Mouse (Mus musculus) hindlimb bud, embryonic 11.5 days (tissue): Measurements from ENCODE around the gene Inpp1.
"Not testable (repeated sequence)": the region's sequence is repeated elsewhere in the genome, so short reads cannot be mapped to it uniquely, and the experiment has no call there.

Experiments
- DNase-seq: peaks from one replicate; pipeline ENCODE4 v3.0.0-alpha.2; 2012; ENCODE audit warnings: low read depth, low spot score; ENCODE audit errors: extremely low spot score

Inpp1 gene

DNA sequence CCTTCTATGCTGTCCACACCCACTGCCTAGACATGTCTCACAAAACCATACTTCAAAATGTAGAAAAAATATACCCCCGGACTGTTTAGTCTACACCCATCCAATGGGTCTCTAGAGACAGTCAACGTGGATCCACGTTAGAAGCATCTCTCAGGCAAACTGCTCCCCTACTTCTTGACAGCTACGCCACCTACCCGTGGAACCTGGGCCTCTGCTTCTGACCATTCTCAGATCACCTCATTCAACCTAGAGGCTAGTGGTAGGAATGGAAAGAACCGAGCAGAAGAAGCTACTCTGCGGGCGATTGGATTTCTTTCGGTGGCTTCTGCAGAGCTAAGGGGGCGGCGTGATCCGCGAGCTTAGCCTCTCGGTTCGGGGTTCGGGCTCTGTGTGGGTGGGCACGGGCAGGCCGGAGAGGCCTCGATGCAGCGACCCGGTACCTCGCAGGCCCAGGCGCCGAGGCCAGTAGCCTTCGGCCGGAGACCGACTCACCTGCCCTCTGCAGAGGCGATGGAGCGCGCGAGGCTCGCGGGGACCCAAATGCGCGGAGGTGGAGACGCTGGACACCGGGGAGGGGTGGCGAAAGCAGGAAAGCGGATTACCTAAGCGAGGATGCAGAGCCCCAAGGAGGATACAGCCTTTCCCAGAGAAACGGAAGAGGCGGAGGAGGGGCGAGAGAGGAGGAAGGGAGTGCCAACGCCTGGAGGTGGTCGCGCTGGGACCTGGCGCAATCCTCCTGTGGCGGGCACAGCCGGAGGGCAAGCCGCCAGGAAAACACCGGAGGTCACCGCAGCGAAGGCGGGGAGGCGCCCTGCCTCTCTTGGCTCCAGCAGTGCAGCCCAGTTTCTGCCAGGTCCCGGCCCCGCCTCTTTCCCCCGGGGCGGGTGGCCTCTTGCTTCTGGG, at the start of gene Inpp1:
Gene Inpp1 (minus strand): TSS at position 779 of the 903 bp plus-strand sequence.
- no peak for DNase-seq

DNA sequence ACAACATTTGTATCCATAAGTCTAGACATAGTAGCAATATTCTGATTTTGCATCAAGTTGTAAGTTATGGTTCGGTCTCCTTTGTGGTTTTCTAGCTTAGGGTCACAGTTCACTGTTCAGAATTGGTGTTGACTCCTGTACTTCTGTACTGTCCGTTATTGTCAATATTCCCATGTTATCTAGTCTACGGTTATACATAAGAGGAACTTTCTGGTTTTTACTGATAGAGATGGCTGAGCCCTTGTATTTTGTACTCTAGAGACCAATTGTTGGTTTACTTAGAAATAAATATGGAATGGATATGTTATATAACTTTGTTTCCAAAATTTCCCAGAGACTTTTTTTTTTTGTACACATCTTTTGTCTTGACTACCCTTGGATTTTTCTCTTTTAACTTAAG, 48.5 kb upstream of the Inpp1 start:
- DNase-seq = no peak

DNA sequence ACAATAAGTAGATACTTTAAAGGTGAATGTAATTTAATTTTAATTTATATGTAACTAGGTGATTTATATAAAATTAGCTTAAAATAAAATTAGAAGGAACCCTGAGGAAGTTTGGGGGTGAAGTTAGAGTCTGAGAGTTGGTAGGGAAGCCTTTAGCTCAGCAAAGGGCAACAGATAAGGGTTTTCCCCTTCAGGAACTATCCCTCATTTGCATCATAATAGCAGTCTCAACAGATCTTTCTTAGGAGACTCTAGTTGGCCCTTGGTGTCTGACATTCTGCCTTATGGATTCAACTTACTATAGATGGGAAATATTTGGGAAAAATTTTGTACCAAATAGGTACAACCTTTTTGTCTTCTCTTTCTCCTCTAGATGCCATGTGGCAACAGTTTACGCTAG, 46.7 kb upstream of the Inpp1 start:
- no peak for DNase-seq

DNA sequence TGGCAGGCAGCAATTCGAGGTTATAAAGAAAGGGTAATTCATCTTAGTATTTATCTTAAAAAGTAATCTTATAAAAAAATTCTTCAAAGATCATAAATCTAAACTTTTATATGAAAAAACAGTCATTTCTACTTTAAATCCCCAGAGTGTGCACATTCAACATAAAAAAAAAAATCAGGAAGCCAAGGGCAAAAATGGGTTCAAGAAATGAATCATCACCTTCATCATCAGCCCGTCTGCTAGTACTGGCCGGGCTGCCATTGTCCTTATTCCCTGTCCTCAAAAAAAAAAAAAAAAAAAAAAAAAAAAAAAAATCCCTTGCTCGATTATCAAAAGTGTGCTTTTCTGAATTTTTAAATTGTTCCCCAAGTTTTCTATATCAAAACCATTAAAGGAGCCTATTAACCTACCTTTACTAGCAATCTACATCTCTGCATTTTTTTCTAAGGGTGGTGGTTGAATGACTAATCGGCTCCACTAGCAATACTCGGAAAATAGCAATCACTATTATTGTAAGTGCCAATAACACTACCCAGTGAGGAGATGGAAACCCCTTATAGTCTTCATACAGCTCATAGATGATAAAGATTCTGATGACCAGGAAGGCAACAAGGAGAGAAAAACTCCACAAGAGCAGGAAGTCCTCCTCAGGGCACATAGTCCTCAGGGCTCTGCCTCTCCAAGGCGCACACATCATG, 38.6 kb upstream of the Inpp1 start:
- no peak for DNase-seq

DNA sequence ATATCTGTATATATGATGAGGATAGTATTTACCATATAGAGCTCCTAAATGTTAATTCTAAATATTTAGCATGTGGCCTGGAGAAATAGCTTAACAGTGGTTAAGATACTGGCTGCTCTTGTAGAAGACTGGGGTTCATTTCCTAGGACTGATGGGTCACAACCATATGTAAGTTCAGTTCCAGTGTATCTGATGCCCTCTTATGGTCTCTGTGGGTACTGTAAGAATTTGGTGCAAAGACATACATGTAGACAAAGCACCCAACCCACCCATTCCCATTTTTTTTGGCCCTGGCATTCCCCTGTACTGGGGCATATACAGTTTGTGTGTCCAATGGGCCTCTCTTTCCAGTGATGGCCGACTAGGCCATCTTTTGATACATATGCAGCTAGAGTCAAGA, 36.5 kb upstream of the Inpp1 start:
- DNase-seq = not testable (repeated sequence)

DNA sequence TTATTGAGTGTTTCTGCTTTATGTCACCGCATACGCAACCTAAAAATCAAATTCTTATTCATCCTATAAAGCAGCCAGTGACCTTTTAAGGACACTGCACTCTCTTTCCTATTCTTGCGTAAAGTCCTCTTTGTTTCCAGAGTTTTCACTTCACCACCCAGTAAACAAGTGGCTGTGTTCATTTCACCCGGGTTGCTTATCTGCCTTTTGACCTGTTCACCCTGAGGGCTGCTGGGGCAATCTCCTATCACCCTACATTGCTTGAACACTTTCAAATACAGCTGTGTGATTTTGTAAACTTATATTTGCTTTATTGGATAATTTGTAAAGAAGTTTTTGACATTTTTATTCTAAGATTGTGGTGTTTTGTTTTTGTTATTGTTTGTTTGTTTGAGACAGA, 31.9 kb upstream of the Inpp1 start:
- DNase-seq = no peak

DNA sequence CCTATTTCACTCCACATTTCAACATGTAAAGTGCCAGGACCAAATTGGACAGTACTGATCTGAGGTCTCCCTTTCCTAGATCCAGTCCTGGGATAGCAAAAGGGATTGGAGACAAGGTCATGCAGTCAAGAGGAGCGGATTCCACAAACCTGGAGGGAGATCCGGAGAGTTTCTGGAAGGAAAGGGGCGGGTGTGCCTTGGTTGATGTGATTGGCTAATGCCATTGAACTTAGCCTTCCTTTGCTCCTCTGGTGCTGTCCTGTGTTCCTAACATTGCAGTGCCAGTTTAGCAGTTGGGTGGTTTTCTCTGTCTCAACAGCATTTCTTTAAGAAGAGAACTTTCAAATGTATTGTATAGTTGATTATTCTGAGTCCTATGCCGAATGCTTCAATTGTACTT, 29.1 kb upstream of the Inpp1 start:
- DNase-seq = no peak

DNA sequence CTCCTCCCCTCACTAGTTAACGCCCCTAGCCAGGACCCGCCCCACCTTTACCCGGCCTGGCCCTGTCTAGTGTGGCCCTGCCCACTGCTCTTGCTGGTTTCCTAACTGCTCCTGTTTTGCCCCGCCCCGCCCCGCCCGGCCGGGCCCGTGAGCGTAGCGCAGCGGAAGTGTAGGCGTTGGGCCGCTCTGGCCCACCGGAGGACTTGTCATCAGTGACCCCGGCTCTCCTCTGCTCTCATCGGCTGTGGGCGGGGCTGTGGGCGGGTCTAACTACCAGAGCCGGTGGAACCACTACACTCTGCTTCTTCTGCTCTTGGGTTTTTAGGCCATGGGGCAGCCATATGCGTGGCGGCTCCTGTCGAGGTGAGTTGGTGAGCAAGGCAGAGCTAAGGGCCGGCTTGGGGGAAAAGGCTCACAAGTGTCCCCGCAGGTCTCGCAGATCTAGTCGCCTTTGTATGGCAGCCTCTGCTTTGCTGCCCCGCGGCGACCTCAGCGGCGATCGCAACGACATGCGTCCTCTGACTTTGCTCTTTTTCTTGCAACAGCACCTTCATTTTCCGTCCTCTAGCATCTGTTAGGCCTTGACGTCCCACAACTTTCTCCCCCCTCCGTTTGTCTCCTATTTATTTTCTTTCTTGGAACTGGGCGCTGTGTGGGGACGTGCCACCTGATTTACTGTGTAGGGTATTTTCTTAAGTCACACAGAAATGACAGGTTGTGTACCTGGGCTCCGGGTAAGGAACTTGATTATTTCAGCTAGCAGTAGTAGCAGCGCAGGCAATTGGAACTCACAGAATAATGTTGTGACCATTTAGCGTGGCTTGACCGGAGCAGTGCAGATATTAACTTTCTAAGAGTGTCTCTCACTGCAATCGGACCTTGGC, 27.5 kb upstream of the Inpp1 start, which contains the start of gene Hibch:
Gene Hibch (plus strand): TSS at position 148 of the 884 bp plus-strand sequence.
- DNase-seq = peak; percentile 70

DNA sequence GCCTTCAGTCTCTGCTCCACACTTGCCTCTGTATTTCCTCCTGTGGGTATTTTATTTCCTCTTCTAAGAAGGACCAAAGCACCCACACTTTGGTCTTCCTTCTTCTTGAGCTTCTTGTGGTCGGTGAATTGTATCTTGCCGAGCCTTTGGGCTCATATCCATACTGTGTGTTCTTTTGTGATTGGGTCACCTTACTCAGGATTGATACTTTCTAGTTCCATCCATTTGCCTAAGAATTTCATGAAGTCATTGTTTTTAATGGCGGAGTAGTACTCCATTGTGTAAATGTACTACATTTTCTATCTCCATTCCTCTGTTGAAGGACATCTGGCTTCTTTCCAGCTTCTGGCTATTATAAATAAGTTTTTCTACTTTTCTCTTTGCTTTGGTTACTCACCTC, 26.9 kb upstream of the Inpp1 start:
- no peak for DNase-seq

DNA sequence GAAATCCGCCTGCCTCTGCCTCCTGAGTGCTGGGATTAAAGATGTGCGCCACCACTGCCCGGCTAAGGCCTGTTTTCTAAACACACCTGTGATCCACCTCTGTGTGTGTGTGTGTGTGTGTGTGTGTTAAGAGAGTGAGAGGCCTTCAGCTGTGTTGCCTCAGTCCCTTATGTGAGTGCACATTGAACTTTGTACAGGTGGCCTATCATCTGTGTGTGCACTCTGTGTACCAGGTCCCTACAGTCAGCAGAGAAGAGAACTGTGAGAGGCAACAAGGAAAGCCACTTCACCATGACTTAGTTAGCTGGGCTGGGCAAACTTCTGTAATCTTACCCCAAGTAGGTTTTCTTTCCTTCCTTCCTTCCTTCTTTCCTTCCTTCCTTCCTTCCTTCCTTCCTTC, 21.6 kb upstream of the Inpp1 start:
- DNase-seq = no peak

DNA sequence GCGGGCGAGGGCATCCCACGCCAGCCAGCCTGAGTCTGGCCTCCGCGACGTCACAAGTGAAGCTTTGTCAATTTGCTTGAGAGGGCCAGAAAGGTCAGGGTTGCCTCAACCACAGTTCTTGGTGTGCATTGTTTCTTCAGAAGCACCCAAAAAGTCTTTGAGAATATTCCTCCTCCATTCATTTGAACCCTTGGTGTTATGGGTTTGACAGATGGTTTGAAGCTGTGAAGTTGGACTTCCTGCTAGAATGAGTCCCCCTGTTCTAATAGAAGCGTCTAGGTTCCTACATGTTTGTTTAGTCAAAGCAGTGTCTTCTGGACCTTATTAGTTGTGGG, 292 bp upstream of the Inpp1 start:
- DNase-seq = no peak

DNA sequence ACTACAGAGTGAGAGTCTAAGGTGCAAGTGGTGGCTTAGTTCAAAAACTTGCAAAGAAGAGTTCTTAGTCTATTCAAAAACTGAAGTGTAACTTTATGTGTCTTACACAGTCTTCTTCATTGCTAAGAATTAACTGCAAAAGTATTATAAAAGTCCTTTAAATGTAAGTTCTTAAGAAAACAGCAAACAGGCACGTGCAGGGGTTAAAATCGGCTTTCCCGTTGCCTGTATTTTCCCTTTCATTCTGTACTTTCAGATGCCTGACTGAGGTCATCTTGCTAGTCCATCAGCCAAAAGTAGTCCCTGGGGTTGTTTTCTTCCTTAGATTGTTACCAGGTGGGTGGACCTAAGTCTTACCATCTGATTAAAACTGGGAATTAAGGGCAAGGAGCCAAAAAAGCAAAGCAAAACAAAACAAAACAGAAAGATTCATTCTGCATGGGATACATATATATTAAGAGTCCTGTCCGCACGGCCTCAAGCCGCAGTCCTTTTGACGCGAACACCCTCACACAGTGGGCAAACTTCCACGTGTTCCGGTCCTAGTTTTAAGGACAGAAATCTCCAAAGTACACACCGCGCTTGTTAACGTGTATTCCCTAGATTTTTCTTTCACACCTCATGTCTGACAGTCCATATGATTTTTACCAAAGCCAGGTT, 1.1 kb downstream of the Inpp1 start:
- no peak for DNase-seq

DNA sequence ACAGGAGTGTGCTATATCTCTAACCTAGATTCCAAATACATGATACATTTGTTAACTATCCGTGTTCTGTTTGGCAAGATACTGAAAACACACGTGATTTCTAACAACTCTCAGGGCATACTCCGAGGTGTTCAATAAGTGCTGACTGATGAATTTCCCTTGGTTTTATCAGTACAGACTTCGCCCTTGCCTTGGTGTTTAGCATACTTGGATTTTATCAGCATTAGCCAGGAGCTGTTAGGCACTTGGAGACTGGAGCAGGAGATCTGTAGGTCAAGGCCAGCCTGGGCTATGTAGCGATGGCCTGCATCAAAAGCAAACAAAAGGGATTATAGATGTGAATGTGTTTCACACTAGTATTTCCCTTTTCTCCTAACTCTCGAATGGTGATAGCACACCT, 9.0 kb downstream of the Inpp1 start:
- DNase-seq = no peak

DNA sequence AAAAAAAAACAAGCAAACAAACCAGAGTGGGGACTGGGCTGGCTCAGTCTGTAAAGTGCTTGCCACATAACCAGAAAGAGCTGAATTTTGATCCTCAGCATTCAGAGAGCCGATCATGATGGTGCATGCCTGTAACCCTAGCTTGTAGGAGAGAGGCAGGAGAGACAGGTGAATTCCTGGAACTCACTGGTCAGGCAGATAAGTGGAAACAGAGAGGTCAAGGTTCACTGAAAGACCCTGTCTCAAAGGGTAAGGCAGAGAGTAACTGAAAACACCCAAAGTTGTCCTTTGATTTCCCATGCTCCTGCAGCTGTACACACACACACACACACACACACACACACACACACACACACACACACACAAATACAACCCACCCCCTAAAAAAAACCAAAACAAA, 12.4 kb downstream of the Inpp1 start:
- DNase-seq = no peak

DNA sequence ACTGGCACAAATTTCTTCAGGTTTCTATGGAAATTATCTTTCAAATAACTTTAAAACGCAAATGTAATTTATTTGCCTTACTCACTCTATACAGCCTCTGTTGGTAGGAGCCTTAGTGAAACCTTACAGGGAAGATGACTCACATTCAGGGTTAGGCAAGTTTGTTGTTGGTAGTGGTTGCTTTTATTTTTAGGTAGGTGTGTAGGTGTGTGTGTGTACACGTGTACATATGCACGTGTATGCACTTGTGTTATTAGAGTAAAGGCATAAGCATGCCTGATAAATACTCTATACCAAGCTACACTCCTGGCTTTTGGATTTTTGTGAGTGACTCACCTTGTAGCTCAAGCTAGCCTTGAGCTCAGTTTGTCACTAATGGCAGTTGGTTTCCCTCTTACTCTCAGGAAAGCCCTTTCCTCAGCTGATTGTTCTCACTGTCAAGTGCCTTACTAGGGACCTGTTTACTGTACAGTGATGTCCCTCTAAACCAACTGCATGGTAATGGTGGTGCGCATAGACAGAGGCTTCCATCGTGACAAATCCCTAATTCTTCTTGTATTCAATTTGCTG, 15.0 kb downstream of the Inpp1 start:
- DNase-seq = no peak

DNA sequence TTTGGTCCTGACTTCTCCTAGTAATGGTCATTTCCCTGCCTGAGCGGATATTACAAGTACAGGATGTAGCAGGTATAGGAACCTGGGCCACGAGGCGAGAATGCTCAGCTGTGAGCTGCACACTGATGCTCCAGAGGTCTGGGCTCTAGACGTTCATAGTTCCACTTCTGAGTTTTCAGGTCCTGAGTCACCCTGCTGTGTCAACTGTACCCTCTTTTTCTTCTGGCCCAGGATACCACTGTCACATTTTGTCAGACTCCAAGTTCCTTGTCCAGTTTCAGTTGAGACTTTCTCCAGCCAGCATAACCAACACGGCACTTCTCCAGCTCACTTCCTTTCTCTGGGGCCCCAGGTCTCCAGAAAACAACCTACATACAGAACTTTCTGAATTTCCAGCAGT, 15.8 kb downstream of the Inpp1 start:
- no peak for DNase-seq

DNA sequence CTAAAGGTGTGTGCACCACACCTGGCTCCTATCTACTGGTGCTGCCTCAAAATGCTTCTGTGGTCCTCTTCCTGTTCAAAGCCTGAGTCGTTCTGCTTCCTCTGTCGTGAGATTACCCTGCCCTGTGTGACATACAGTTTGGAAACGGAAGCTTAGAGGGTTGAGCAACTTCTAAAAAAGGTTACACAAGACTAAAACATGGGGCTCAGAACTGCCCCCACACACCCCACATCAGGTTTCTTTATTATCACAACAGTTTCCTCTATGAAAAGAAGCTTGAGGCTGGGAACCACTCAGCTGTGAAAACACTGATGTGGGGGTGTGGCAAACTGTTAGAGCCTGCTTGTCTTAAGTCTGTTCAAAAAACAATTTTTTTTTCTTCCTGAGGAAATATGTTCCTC, 17.1 kb downstream of the Inpp1 start:
- DNase-seq = no peak

DNA sequence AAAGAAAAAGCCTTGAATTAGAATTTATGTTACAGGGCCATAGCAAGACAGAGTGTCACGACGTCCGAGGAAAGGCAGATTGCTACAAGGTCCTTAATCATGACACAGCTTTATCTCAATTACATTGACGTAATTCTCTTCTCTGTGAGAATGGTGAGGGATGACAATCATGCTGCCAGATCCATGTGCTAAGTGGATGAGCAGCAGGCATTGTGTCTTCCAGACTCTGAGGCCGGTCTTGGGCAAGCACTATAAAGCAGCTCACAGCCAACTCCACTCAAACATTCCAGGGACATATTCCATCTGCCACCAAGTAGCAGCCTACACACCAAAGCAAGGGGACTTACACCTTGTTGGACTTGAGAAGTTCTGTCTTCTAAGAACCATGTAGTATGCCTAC, 17.7 kb downstream of the Inpp1 start:
- no peak for DNase-seq

DNA sequence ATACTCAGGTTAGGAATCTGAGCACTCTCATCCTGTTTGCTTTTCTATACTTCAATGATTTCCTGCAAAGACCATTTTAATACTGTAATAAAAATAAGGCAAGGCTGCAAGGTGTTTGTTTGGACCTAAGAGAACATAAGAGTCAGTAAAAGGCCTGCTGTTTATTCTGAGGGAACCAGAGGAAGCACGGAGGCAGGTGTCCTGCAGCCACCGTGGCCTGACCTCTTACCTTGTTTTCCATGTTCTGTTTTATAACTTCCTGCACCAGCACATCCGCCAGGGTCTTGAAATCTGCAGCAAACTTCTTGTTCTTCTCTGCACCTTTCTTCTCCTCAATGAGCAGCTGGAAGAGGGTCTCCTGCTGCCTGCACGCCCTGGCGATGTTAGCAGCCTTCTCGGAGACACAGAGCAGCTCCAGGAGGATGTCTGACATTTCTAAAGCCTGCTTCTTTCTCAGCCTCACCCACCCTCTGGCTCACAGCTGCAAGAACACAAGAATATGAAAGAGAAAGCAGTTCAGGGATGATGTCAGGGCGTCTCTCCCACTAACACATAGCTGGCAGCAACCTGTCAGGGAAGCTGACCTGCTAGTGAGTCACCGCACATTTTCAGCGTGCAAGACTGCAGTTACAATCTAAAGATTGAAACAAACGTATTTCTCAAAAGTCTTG, 18.3 kb downstream of the Inpp1 start:
- DNase-seq = no peak

DNA sequence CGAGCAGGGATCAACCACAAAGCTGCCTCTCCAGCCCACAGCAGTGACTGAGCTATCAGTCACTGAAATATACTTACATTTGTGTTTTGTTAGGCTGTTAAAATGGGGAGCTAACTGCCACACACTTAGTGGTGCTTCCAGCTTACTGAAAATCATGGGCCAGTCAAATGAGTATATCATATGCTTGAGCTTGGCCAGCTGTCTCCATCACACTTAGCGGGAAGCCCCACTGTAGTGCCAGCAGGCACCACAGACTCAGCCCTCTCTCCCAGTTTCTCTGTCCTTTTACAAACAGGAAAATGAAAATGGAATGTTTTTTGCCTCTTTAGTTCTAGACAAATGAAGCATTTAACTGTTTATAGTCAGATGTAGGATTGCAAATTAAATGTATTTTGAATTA, 21.6 kb downstream of the Inpp1 start:
- DNase-seq = no peak
